Mouse (Mus musculus) neutrophil, adult 59 days (primary cell): ENCODE results near the gene Ppat. TPM values are rescaled to one million over a fixed set of nuclear protein-coding genes. Genes with fewer than 3 reads are reported as not detected.

ENCODE experiments used
- total RNA-seq, 2 experiments: library from RNA; stranded (reverse); gene quantifications; 1 replicate in 1 of 2; 2 replicates in 1 of 2; pipeline ENCODE4 v1.2.4; 2023

Gene Ppat
- 1 to 10 TPM; 7.4 to 9.6 TPM for total RNA-seq

GRCm38 (mm10) chr5:76951106-76952027 lies at the start of gene Ppat, which contains the start of gene Paics:
Gene Ppat, minus strand, starts transcription at chr5:76951578.
Gene Paics, plus strand, starts transcription at chr5:76951307.

DNA sequence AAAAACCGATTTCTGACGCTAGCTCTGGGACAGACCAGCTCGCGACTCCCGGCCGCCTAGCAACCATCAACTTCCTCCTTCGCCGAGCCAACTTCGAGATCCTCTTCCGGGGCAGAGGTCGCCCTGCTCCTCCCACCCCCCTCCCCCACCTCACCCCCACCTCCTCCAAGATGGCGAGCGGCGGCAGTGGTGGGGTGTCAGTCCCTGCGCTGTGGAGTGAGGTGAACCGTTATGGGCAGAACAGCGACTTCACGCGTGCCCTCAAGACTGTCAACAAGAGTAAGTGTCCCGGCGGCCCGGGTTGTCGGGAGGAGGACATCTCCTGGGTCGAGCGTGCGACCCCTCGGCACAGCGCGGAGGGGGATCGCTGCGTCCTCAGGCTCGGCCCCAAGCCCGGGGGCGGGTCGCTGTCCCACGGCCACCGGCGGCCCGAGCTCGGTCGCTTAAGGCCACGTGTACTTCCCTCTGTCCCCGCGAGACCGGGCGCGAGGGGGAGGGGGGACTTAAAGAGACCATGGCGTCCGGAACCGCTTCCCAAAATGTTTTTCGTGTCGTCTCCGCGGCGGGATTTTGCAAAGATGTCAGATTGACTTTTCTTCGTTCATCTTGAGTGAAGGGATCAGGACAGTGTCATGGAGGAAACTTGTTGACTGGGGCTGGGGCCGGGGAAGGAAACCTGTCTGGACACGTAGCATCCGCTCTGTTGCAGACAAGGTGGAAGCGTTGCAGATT lies 23.3 kb upstream of the Ppat start, which contains the start of gene Srp72:
Gene Srp72 (plus strand): TSS at position 130 of the 732 bp plus-strand sequence.

GRCm38 (mm10) chr5:76905405-76906154 lies 45.8 kb downstream of the Ppat start, which contains the start of gene Aasdh:
Gene Aasdh, minus strand, starts transcription at chr5:76905514.

Other genes with a start within 250 kb of the Ppat start
- gene Aasdh, start 46.1 kb downstream of the Ppat start, total RNA-seq = 1 to 10 TPM; 7.2 to 8.1 TPM
- 10 to 100 TPM; 61.7 to 64.0 TPM for gene Paics, start 271 bp downstream of the Ppat start, total RNA-seq
- gene Srp72, start 23.1 kb upstream of the Ppat start, total RNA-seq = 100 to 1,000 TPM in 1 of 2 experiments, 10 to 100 TPM in 1; 69.1 to 102 TPM
- gene Arl9, start 52.5 kb upstream of the Ppat start, total RNA-seq = not detected
- gene Thegl, start 64.4 kb upstream of the Ppat start, total RNA-seq = under 1 TPM in 1 of 2 experiments, not detected in 1; 0.37 TPM
- 10 to 100 TPM; 39.3 to 46.0 TPM for gene Hopx, start 163.5 kb upstream of the Ppat start, total RNA-seq